Mouse (Mus musculus) left cerebral cortex, postnatal 14 days (tissue): ENCODE results near the gene Dst. TPM values are rescaled to one million over a fixed set of nuclear protein-coding genes. Genes with fewer than 3 reads are reported as not detected.

ENCODE experiments used
- DNase-seq, 2 experiments: peaks; one replicate each; pipeline ENCODE4 v3.0.0; 2021 to 2022; ENCODE audit warnings: low spot score in 2 of 2, mixed read lengths in 1 of 2
- intact Hi-C: fragments of 180-260 bp; cut with DNase I; formaldehyde crosslinking; loops from one replicate; pipeline ENCODE4 v1.15.1; 2025
- total RNA-seq, 2 experiments: library from RNA; stranded (reverse); gene quantifications; 2 replicates each; pipeline ENCODE4 v1.2.3; 2021

The Dst gene
- total RNA-seq, 2 experiments from 2014 or later: 240 to 256 TPM

DNA sequence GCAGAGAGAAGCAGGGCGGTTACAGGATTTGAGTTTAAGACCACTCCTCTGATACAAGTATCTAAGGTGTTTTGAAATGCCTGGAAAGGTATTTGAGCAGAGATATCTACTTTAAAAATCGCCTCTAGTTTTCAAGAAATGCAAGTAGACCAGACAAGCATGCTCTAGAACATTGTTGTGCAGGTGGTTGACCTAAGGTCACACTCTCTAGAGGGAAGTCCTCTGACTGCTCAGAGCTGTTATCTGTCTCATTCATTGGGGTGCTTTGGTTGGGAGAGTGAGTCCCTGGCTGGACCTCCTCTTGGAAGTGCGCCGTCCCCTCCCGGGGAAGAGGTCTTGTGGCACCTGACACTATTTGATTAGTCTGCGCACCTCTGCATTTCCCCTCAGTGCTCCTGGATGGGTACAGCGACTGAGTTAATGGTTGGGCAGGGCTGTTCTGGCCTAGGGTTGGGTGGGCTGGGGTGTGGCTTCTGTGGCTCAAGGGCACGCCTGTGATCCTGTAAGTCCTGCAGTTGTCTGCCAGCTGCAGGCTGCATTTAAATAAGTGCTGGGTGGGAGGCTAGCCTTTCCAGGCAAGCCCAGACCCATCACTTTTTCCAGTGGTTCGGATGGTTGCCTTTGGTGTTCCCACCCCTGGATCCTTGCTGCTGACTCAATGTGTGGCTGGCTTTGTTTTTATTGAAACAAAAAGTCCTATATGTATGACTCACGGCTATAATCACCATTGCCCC lies 165.6 kb downstream of the Dst start:
- DNase-seq: no peak
- intact Hi-C loops: no loop called here

- no peak for DNase-seq
- intact Hi-C loops: no loop called here
Observed at GRCm38 (mm10) chr1:34074245-34075187, 166.5 kb downstream of the Dst start.

GRCm38 (mm10) chr1:34076701-34077421 lies 168.8 kb downstream of the Dst start:
- intact Hi-C loops: no loop called here
- no peak for DNase-seq

GRCm38 (mm10) chr1:34077422-34077790 lies 169.4 kb downstream of the Dst start:
- intact Hi-C loops: no loop called here
- DNase-seq: no peak

DNA sequence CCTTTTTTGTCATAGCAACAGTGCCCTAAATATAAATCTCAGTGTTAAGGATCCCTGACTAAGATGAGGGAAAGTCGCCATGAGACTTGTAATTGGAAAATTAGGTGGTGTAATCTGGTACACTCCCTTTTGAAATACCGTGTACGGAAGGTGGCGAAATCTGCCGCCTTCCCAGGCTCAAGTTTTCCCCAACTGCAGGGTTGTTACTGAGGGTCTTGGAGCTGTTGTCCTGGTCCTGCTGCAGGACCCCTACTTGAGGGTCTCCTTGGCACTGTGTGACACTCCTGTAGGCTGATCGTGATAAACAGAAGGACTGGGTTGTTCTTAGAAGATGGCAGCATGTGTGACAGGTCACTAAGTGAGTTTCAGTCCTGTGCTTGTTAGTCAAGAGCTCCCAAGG lies 169.9 kb downstream of the Dst start:
- intact Hi-C loops: no loop called here
- no peak for DNase-seq

- no peak for DNase-seq
- intact Hi-C loops: no loop called here
Observed at GRCm38 (mm10) chr1:34089011-34089410, 181.0 kb downstream of the Dst start.

DNA sequence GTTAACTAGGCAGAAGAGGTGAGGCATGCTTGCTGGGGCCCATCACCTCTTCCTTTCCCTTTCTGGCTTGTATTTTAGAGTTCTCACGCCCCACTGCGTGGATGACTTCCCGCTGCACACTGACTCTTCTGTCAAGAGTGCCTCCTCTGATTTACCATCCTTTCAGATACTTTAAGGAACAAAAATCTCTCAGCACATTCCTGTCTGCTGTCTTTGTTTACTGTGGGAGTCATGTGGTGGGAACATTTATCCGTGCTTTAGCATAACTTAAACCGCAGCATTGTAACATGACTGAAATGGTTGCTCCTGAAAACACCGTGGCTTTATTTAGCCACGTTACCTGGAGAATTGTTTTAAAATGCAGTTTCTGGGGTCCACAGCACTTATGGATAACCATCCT lies 182.7 kb downstream of the Dst start:
- intact Hi-C loops: loop anchor here (10.0 kb wide), 1 partner anchor 86 kb away; no protein-coding TSS in a partner anchor
- DNase-seq: no peak

DNA sequence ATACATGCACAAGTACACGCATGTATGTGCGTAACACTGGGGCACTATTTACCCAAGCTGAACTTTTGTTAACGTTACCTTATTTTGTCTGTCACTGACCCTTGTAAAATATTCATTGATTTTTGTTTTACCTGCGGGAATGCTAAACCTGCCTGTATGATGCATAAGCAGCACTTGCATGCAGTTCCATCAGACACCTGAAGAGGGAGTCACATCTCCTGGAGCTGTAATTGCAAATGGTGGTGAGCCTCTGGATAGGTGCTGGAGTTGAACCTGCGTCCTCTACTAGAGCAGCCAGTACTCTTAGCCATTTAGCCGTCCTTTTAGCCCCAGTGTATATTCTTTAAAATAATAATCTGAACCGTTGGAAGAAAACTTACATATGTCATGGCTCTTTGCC lies 185.6 kb downstream of the Dst start:
- no peak for DNase-seq
- intact Hi-C loops: loop anchor here (10.0 kb wide), 1 partner anchor 89 kb away; no protein-coding TSS in a partner anchor

GRCm38 (mm10) chr1:34094301-34094700 lies 186.3 kb downstream of the Dst start:
- intact Hi-C loops: loop anchor here (10.0 kb wide), 1 partner anchor 90 kb away; no protein-coding TSS in a partner anchor
- DNase-seq: peak in 1 of 2 experiments; percentile 46

- intact Hi-C loops: loop anchor here (10.0 kb wide), 1 partner anchor 90 kb away; no protein-coding TSS in a partner anchor
Observed at GRCm38 (mm10) chr1:34095173-34095572, 187.1 kb downstream of the Dst start.

GRCm38 (mm10) chr1:34096923-34097322 lies 188.9 kb downstream of the Dst start:
- DNase-seq: no peak
- intact Hi-C loops: loop anchor here (10.0 kb wide), 1 partner anchor 92 kb away; no protein-coding TSS in a partner anchor

More at GRCm38 (mm10) chr1:34095173-34095572, 187.1 kb downstream of the Dst start:
- no peak for DNase-seq

DNA sequence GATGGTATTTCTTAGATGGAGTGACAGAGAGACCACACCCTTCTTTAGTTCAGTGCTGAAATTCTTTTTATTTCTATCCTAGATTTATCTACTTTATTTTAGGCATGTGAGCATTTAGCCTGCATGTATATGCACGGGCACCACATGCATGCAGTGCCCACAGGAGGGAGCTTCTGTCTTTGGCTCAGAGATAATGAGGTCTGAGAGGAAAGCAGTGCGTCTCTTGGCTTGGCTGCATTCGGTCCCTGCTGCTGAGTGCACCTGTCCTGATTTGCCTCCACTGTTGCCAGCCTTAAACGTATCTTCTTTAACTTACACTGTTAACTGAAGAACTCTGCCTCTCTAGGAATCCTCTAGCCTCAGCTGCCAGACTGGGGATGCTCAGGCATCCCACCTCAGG lies 189.6 kb downstream of the Dst start:
- intact Hi-C loops: loop anchor here (10.0 kb wide), 1 partner anchor 93 kb away; no protein-coding TSS in a partner anchor
- peak; percentile 54 to 68 for DNase-seq

- DNase-seq: no peak
Observed at GRCm38 (mm10) chr1:34099439-34099838, 191.4 kb downstream of the Dst start.

DNA sequence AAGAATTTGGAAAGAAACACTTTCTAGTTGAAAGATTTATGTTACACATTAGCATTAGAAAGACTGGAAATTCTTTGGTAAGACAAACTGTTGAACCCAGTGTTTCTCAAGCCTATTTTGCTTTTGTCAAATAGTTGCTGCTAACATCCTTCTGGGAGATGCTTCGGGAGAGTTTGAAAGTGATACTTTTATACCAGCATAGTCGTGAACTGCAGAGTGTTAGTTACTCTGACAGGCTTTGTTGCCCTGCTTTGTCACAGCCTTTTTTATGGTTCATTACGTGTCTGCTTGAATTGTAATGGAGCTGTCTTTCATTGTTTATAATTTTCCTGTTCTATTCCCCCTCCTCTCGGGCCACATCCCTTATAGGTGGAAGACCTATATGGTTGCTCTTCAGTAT lies 192.4 kb downstream of the Dst start:
- intact Hi-C loops: no loop called here
- DNase-seq: no peak

More at GRCm38 (mm10) chr1:34099439-34099838, 191.4 kb downstream of the Dst start:
- intact Hi-C loops: loop anchor here (10.0 kb wide), 1 partner anchor 95 kb away; no protein-coding TSS in a partner anchor

- DNase-seq: no peak
- intact Hi-C loops: no loop called here
Observed at GRCm38 (mm10) chr1:34102604-34103003, 194.6 kb downstream of the Dst start.

DNA sequence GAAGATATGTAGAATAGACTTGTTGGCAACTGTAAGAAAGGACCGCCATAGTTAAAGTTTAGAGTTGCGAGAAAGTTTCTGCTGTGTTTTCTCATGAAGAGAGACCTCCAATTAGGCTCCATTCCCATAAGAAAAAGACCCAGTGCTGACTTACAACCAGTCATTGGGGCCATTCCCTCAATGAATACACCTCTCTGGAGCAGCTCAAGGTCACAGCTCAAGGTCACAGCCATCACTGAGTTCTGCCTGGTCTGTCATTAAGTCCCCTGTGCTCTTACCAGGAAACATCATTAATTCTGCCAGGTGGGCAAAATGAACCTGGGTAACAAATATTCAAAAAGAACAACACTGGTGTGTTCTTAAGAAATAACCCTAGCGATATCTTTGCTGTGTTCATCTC lies 195.2 kb downstream of the Dst start:
- no peak for DNase-seq
- intact Hi-C loops: no loop called here

DNA sequence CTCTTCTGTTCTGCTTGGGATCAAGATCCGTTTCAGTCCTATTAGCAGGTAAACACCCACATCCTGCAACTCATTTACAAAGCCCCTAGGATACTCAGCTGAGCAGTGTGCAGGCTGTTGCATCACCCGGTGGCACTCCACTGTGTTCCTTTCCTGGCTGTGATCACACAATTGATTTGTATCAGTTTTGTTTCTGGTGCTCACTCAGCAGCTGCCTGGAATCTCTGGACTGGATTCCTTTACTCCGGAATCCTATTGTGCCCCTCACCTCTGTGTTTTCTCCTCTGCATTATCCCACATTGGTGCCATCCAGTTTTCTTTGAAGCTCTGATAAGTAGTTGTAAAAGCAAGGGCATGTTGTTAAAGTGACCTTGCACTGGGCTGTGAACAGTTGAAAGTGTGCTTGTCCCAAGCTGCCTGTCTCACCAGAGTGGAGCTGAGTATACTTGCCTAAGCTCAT lies 195.7 kb downstream of the Dst start:
- DNase-seq: no peak
- intact Hi-C loops: no loop called here

DNA sequence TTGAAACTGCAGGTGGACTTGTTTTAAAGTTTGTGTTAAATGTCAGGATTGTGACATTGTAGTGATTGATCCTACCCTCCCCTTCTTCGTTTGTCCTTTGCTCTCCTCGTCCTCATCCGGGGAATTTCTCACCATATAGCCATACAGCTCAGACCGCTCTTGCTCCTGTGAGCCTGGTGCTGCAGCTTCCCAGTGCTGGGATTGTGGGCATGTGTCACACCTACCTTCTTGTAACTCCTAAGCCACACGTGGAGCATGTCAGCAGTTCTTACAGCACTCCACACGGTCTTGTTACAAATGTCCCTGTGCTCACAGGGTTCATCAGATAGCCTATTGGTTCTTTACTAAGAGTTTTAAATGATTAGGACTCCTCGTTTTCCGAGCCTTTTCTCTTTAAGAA lies 196.8 kb downstream of the Dst start:
- no peak for DNase-seq
- intact Hi-C loops: no loop called here

GRCm38 (mm10) chr1:34106606-34107005 lies 198.6 kb downstream of the Dst start:
- DNase-seq: no peak
- intact Hi-C loops: no loop called here
